Mouse (Mus musculus): Measurements from ENCODE around the gene Lrch1. TPM values are rescaled to one million over a fixed set of nuclear protein-coding genes. Genes with fewer than 3 reads are reported as not detected.
A peak's percentile ranks its signal among the peaks of the same experiment; 100 is the strongest.

Lrch1 gene
- polyA plus RNA-seq, 2 experiments, result 2.7 to 3.4 TPM

DNA sequence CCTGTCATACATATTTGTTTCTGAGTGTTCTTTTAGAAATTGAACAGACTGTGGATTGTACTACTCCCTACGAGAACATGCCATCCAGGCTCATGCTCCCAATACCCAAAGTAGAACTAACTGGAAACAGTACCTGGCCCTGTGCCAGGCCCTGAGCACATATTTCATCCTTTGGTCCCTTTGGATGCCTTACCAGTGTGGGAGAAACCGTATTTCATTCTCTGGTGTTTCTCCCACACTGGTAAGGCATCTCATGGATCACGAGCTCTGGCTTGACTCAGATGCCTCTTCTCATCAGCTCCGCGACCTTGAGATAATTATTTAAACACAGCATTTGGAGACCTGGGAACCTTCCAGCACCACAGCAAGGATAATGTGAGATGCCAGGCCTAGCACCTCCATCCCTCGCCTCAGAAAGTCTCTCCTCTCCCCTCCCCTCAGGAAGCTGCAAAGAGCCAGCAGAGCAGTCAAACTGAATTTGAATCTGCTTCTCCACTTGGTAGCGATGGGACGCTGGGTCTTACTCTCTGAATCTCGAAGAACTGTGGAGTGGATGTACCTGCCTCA lies 21.6 kb downstream of the Lrch1 start:
- Histone ChIP-seq H3K4me2 (ENCODE audit: low read depth) (no peak overlapping the region), H3K36me3 (replicated peaks; ENCODE audit: control insufficient read depth, insufficient read depth, low read depth) (no peaks in the 10 kb centered on the region), H3K9me3 (ENCODE audit: control insufficient read depth, low read length) (no peaks in the 10 kb centered on the region), H3K9ac (replicated peaks) (no peak overlapping the region), H3K27me3 (ENCODE audit: control insufficient read depth, insufficient read depth, low read length) (no peaks in the 10 kb centered on the region), H3K4me1 (replicated peaks; ENCODE audit: control insufficient read depth in 2 of 2, insufficient read depth in 2 of 2, low read length in 1 of 2) (peaks cover 6 to 22% of the 10 kb centered on the region in 2 experiments; a peak in 3 of 4 replicates), H3K4me3 (ENCODE audit: insufficient read depth in 1 of 2, low read depth in 2 of 2, low read length in 2 of 2) (no peak overlapping the region), H3K27ac (no peak overlapping the region)
- no peak for DNase-seq (ENCODE audit: low read depth in 3 of 3, low spot score in 3 of 3)
- ATAC-seq (ENCODE audit: insufficient read depth), result no peak
- 74% methylated on average over 9 of the region's 9 CpGs for WGBS (ENCODE audit: insufficient replicate concordance)
- no peak for TF ChIP-seq EP300 (IDR thresholded peaks at IDR 0.05; ENCODE audit: low read depth)
- TF ChIP-seq CTCF (IDR thresholded peaks at IDR 0.05; ENCODE audit: low read depth), result no peak

DNA sequence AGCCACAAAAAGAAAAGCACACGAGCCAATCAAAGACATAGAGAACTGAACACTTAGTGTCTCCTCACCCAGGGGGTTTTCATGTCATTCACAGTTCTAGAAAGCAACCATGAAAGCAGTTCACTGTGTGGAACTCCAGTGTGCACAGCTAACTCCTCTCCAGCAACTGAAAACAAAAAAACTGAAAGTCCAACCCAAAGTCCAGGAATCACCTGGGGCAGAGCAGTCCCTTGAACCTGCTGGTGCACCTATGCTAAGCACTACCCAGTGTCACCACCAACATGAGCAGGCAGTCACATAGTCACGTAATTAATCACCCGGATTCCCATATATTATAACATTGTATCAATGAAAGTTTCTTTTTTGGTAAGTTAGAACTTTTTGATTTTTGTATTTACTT lies 23.2 kb downstream of the Lrch1 start:
- H3K4me2 ChIP-seq (ENCODE audit: low read depth), result no peak overlapping the region
- ATAC-seq (ENCODE audit: insufficient read depth) (no peak), DNase-seq (ENCODE audit: low read depth in 3 of 3, low spot score in 3 of 3) (no peak)
- no peaks in the 10 kb centered on the region for H3K36me3 ChIP-seq (replicated peaks; ENCODE audit: control insufficient read depth, insufficient read depth, low read depth)
- H3K4me1 ChIP-seq (replicated peaks; ENCODE audit: control insufficient read depth in 2 of 2, insufficient read depth in 2 of 2, low read length in 1 of 2), result peaks cover 3 to 13% of the 10 kb centered on the region in 2 experiments; a peak in 3 of 4 replicates
- no peak overlapping the region for H3K27ac ChIP-seq
- no peaks in the 10 kb centered on the region for H3K9me3 ChIP-seq (ENCODE audit: control insufficient read depth, low read length)
- H3K27me3 ChIP-seq (ENCODE audit: control insufficient read depth, insufficient read depth, low read length), result no peaks in the 10 kb centered on the region
- H3K4me3 ChIP-seq (ENCODE audit: insufficient read depth in 1 of 2, low read depth in 2 of 2, low read length in 2 of 2), result no peak overlapping the region
- TF ChIP-seq CTCF (IDR thresholded peaks at IDR 0.05; ENCODE audit: low read depth) (no peak), EP300 (IDR thresholded peaks at IDR 0.05; ENCODE audit: low read depth) (no peak)
- H3K9ac ChIP-seq (replicated peaks), result no peak overlapping the region
- WGBS (ENCODE audit: insufficient replicate concordance), result 71% methylated on average over 3 of the region's 3 CpGs

DNA sequence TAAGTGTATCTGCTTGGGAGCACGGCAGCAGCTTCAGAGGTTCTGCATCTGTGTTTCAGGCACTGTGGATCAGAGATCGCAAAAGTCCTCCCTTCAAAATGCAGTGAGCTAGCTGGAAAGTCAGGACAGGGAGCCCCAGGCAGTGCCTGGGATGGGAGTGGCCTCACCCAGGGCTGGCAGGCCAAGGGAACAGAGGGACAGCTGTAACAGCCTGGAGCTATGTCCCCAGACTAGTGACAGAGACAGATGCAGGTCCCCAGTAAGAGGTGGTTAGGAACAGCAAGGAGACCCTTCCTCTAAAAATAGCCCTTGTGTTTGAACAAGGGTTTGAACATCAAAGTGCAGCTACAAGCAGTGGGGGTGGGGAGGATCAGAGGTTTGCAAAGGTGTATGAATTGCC lies 23.6 kb downstream of the Lrch1 start:
- WGBS (ENCODE audit: insufficient replicate concordance), result 60% methylated on average over 2 of the region's 2 CpGs
- H3K9ac ChIP-seq (replicated peaks), result no peak overlapping the region
- no peak overlapping the region for H3K4me2 ChIP-seq (ENCODE audit: low read depth)
- no peak overlapping the region for H3K27ac ChIP-seq
- no peaks in the 10 kb centered on the region for H3K27me3 ChIP-seq (ENCODE audit: control insufficient read depth, insufficient read depth, low read length)
- TF ChIP-seq EP300 (IDR thresholded peaks at IDR 0.05; ENCODE audit: low read depth) (no peak), CTCF (IDR thresholded peaks at IDR 0.05; ENCODE audit: low read depth) (no peak)
- no peak overlapping the region for H3K4me3 ChIP-seq (ENCODE audit: insufficient read depth in 1 of 2, low read depth in 2 of 2, low read length in 2 of 2)
- no peaks in the 10 kb centered on the region for H3K36me3 ChIP-seq (replicated peaks; ENCODE audit: control insufficient read depth, insufficient read depth, low read depth)
- ATAC-seq (ENCODE audit: insufficient read depth), result 0 out of 2 replicates have a peak, but pooled peaks have one; percentile 16
- DNase-seq (ENCODE audit: low read depth in 3 of 3, low spot score in 3 of 3), result no peak
- peaks cover 0 to 10% of the 10 kb centered on the region in 2 experiments; a peak in 3 of 4 replicates for H3K4me1 ChIP-seq (replicated peaks; ENCODE audit: control insufficient read depth in 2 of 2, insufficient read depth in 2 of 2, low read length in 1 of 2)
- no peaks in the 10 kb centered on the region for H3K9me3 ChIP-seq (ENCODE audit: control insufficient read depth, low read length)

DNA sequence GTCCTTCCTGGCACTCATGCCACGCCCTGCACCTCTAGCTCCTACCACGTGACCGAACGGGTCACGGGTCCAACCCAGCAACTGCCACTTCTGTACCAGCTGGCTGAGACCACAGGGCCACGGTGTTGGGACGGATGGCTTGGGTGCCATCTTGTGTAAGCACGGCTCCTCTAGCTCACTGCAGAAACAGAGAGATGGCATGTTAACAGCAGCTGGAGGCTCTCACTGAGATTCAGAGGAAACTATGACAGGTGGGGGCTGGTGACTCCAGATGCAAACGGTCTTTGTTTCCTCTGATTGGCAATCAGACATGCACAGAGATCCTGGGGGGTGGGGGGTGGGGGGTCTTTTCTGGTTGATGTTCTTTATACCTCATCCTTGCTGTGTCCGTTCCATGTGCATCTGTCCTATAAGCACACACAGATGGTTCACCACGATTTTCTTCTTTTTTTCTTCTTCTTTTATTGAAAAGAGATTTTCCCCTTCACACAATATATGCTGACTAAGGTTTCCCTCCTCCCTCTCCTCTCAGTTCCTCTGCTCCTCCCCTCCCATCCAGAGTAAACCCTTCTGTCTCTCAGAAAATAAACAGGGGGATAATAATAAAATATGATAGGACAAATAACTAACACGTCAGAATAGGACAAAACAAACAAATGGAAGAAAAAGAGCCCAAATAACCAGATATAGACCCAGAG lies 25.5 kb downstream of the Lrch1 start:
- Histone ChIP-seq H3K9ac (replicated peaks) (no peak overlapping the region), H3K4me1 (replicated peaks; ENCODE audit: control insufficient read depth in 2 of 2, insufficient read depth in 2 of 2, low read length in 1 of 2) (peaks cover 0 to 10% of the 10 kb centered on the region in 2 experiments; a peak in 3 of 4 replicates), H3K4me3 (ENCODE audit: insufficient read depth in 1 of 2, low read depth in 2 of 2, low read length in 2 of 2) (no peak overlapping the region), H3K27ac (no peak overlapping the region), H3K36me3 (replicated peaks; ENCODE audit: control insufficient read depth, insufficient read depth, low read depth) (no peaks in the 10 kb centered on the region), H3K4me2 (ENCODE audit: low read depth) (no peak overlapping the region), H3K9me3 (ENCODE audit: control insufficient read depth, low read length) (no peaks in the 10 kb centered on the region), H3K27me3 (ENCODE audit: control insufficient read depth, insufficient read depth, low read length) (no peaks in the 10 kb centered on the region)
- DNase-seq (ENCODE audit: low read depth in 3 of 3, low spot score in 3 of 3), result no peak
- peak; percentile 17; the same call in 1 of the 2 replicates for TF ChIP-seq CTCF (IDR thresholded peaks at IDR 0.05; ENCODE audit: low read depth)
- no peak for TF ChIP-seq EP300 (IDR thresholded peaks at IDR 0.05; ENCODE audit: low read depth)
- WGBS (ENCODE audit: insufficient replicate concordance), result 26% methylated on average over 12 of the region's 12 CpGs
- peak; percentile 25; the same call in 1 of the 2 replicates for ATAC-seq (ENCODE audit: insufficient read depth)

DNA sequence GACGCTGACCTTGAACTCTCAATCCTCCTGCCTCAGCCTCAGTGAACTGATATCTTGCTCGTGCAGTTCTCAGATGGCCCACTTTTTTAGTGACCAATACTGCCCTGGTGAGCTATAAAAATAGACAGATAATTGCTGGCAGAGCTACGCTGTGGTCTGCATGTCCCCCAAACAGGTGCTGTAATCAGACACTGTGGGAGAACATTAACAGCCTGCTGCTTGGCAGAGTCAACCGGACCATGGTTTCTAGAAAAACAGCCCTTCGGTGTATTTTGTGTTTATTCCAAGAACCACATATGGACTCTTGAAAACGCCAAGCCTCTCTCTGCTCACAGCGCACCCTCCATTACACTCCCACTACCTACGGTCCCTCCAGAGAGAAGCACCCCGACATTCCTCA lies 26.2 kb downstream of the Lrch1 start:
- ATAC-seq (ENCODE audit: insufficient read depth) (no peak), DNase-seq (ENCODE audit: low read depth in 3 of 3, low spot score in 3 of 3) (no peak)
- Histone ChIP-seq H3K4me2 (ENCODE audit: low read depth) (no peak overlapping the region), H3K36me3 (replicated peaks; ENCODE audit: control insufficient read depth, insufficient read depth, low read depth) (no peaks in the 10 kb centered on the region), H3K27ac (no peak overlapping the region), H3K4me3 (ENCODE audit: insufficient read depth in 1 of 2, low read depth in 2 of 2, low read length in 2 of 2) (no peak overlapping the region), H3K9me3 (ENCODE audit: control insufficient read depth, low read length) (no peaks in the 10 kb centered on the region), H3K27me3 (ENCODE audit: control insufficient read depth, insufficient read depth, low read length) (no peaks in the 10 kb centered on the region), H3K9ac (replicated peaks) (no peak overlapping the region), H3K4me1 (replicated peaks; ENCODE audit: control insufficient read depth in 2 of 2, insufficient read depth in 2 of 2, low read length in 1 of 2) (peaks cover 0 to 10% of the 10 kb centered on the region in 2 experiments; a peak in 3 of 4 replicates)
- TF ChIP-seq CTCF (IDR thresholded peaks at IDR 0.05; ENCODE audit: low read depth) (no peak), EP300 (IDR thresholded peaks at IDR 0.05; ENCODE audit: low read depth) (no peak)
- 65% methylated on average over 9 of the region's 9 CpGs for WGBS (ENCODE audit: insufficient replicate concordance)

Measured in liver, embryonic 14.5 days (tissue).